Mouse (Mus musculus) kidney, embryonic 16.5 days (tissue): ENCODE measurements around the gene Snx13. TPM values are rescaled to one million over a fixed set of nuclear protein-coding genes. Genes with fewer than 3 reads are reported as not detected.

ENCODE experiments used
- ATAC-seq: fragments of 200-750 bp; cut with Nextera tagmentation; 2 replicates; pipeline ENCODE4 v1.8.0; 2017; ENCODE audit warnings: moderate TSS enrichment; ENCODE audit not compliant: low FRiP score, low TSS enrichment
- H3K27ac ChIP-seq: fragments of 300-500 bp; sonication (generic); 2 replicates; pipeline ENCODE4 v1.5.1; 2014; ENCODE audit warnings: low read length
- H3K27me3 ChIP-seq: fragments of 300-500 bp; sonication (generic); 2 replicates; pipeline ENCODE4 v1.6.1; 2014; ENCODE audit warnings: low read length, control low read depth, mixed read lengths; ENCODE audit not compliant: insufficient read depth
- H3K36me3 ChIP-seq: fragments of 300-500 bp; sonication (generic); 2 replicates; pipeline ENCODE4 v1.6.1; 2014; ENCODE audit warnings: low read length, control low read depth, mixed read lengths; ENCODE audit not compliant: insufficient read depth
- H3K4me1 ChIP-seq: fragments of 300-500 bp; sonication (generic); 2 replicates; pipeline ENCODE4 v1.6.1; 2014; ENCODE audit warnings: low read length, control low read depth, mixed read lengths; ENCODE audit not compliant: insufficient read depth
- H3K4me2 ChIP-seq: fragments of 300-500 bp; sonication (generic); replicated peaks from 2 replicates; pipeline ENCODE4 v1.6.1; 2014; ENCODE audit warnings: low read depth, low read length
- H3K4me3 ChIP-seq: fragments of 300-500 bp; sonication (generic); 2 replicates; pipeline ENCODE4 v1.5.1; 2014; ENCODE audit warnings: mild to moderate bottlenecking, low read length
- H3K9ac ChIP-seq: fragments of 300-500 bp; sonication (generic); replicated peaks from 2 replicates; pipeline ENCODE4 v1.6.1; 2014; ENCODE audit warnings: low read length
- H3K9me3 ChIP-seq: fragments of 300-500 bp; sonication (generic); 2 replicates; pipeline ENCODE4 v1.6.1; 2016; ENCODE audit warnings: low read length, control low read depth
- WGBS: fragments of 180-500 bp; shearing (Covaris S2); extraction: QIAGEN DNeasy Blood & Tissue Kit; methylation state at CpG from one replicate; pipeline ENCODE4 v1.1.7; 2014; 5-methylcytosine and 5-hydroxymethylcytosine counted together
- polyA plus RNA-seq: library from polyadenylated mRNA; unstranded; fragments of >200 nt; fragmentation: Nextera tagmentation; extraction: Ambion mirVana; gene quantifications from 2 replicates; pipeline ENCODE4 v1.2.1, GENCODE M21; 2015

The Snx13 gene
- polyA plus RNA-seq, 1 experiment from 2014 or later = 27.0 TPM

GRCm38 (mm10) chr12:35041964-35042363 lies 5.0 kb upstream of the Snx13 start:
- ATAC-seq = no peak
- Histone ChIP-seq H3K4me2 (no peak overlapping the region), H3K36me3 (no peaks in the 10 kb centered on the region), H3K4me1 (no peaks in the 10 kb centered on the region), H3K9me3 (no peaks in the 10 kb centered on the region), H3K27me3 (no peaks in the 10 kb centered on the region), H3K27ac (no peak overlapping the region), H3K9ac (no peak overlapping the region), H3K4me3 (no peak overlapping the region)
- WGBS = 74% methylated on average over 8 of the region's 8 CpGs

DNA sequence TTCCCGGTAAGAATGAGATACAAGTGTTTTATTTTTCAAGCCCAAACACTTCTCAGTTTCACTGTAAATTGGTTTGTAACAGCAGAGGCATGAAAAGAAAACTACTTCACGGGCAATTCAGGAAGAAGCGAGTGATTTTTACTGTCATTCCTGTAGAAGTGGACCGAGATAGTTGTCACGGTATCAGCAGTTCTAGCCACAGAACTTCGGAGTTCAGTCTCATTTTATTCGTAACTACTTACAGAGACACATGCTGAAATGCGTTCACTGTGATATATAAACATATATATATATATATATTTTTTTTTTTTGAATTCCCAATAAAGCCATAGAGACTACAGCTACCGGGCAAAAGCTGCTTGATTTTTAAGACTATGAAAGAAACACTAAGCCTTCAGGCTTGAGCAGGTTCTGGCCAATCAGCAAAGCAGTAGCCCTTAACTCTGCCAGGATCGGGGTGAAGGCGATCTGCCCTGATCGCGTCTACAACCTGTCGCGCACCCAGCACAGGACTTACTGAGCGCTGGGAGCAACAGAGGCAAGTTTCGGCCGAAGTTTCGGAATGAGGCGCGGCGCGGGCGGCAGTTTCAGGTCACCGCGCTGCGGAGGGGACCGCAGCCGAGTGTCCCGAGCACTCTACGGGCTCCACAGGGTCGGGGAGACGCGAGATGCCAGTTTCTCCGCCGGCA lies 532 bp upstream of the Snx13 start:
- Histone ChIP-seq H3K4me2 (peak overlapping the region; percentile 72), H3K9ac (peak overlapping the region; percentile 96), H3K4me3 (peak overlapping the region; percentile 96), H3K36me3 (no peaks in the 10 kb centered on the region), H3K9me3 (no peaks in the 10 kb centered on the region), H3K4me1 (peaks cover 14% of the 10 kb centered on the region), H3K27ac (peak overlapping the region; percentile 93), H3K27me3 (no peaks in the 10 kb centered on the region)
- under 1% methylated on average over 36 of the region's 36 CpGs for WGBS
- ATAC-seq = peak; percentile 87

- Histone ChIP-seq H3K9ac (peak overlapping the region; percentile 96), H3K27me3 (no peaks in the 10 kb centered on the region), H3K4me3 (peak overlapping the region; percentile 96), H3K36me3 (no peaks in the 10 kb centered on the region), H3K4me2 (peak overlapping the region; percentile 64), H3K27ac (peak overlapping the region; percentile 93), H3K4me1 (peaks cover 17% of the 10 kb centered on the region), H3K9me3 (no peaks in the 10 kb centered on the region)
- ATAC-seq = peak; percentile 55
- under 1% methylated on average over 62 of the region's 65 CpGs for WGBS
Measured at GRCm38 (mm10) chr12:35047320-35048225, 587 bp downstream of the Snx13 start.

GRCm38 (mm10) chr12:35048891-35049290 lies 1.9 kb downstream of the Snx13 start:
- H3K27ac ChIP-seq = no peak overlapping the region
- no peak for ATAC-seq
- H3K4me2 ChIP-seq = no peak overlapping the region
- no peak overlapping the region for H3K4me3 ChIP-seq
- H3K9me3 ChIP-seq = no peaks in the 10 kb centered on the region
- H3K4me1 ChIP-seq = peaks cover 17% of the 10 kb centered on the region
- 81% methylated on average over 3 of the region's 3 CpGs for WGBS
- no peaks in the 10 kb centered on the region for H3K27me3 ChIP-seq
- H3K36me3 ChIP-seq = no peaks in the 10 kb centered on the region
- H3K9ac ChIP-seq = no peak overlapping the region

- Histone ChIP-seq H3K9ac (no peak overlapping the region; the same call in 1 of the 2 replicates), H3K4me3 (no peak overlapping the region), H3K4me1 (peaks cover 17% of the 10 kb centered on the region), H3K9me3 (no peaks in the 10 kb centered on the region), H3K27me3 (no peaks in the 10 kb centered on the region), H3K4me2 (no peak overlapping the region), H3K27ac (no peak overlapping the region), H3K36me3 (no peaks in the 10 kb centered on the region)
- no peak for ATAC-seq
- 80% methylated on average over 3 of the region's 3 CpGs for WGBS
Measured at GRCm38 (mm10) chr12:35050501-35050900, 3.5 kb downstream of the Snx13 start.

DNA sequence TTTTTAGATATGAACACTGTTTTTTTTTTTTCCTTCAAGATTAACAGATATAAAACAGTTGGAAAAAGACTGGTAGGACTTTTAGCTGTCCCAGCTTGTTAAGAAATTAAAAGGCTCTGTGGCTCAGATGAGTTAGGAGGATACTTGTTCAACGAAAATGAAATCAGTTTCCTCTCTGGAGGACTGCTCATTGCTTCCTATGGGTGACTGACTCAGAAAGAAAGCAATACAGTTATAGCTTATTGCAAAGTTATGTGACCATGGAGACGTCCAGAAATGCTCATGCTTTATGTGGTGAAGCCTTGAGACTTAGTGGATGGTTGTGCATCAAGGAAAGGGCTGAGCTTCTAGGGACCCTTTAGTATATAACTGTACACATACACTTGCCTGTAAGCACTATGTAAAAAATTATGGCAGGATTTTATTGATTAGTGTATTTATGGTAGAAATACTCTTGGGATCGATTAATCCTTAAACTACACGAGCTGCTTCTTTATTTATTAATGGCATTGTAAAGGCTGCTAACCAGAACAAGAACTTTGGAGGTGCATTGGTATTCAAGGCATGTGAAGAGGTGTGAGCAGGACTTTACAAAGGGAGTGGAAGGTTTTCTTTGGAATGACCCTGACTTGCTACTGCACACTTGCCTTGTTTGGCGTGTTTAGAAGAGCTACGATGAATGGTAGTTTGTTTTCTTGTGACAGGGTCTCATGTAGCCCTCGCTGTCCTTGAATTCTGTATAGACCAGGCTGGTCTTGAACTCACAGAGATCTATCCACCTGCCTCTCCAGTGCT lies 4.2 kb downstream of the Snx13 start:
- no peaks in the 10 kb centered on the region for H3K9me3 ChIP-seq
- H3K27me3 ChIP-seq = no peaks in the 10 kb centered on the region
- H3K27ac ChIP-seq = no peak overlapping the region
- 68% methylated on average over 7 of the region's 7 CpGs for WGBS
- no peak overlapping the region for H3K4me2 ChIP-seq
- H3K9ac ChIP-seq = no peak overlapping the region
- ATAC-seq = no peak
- H3K4me3 ChIP-seq = no peak overlapping the region
- H3K36me3 ChIP-seq = no peaks in the 10 kb centered on the region
- H3K4me1 ChIP-seq = peaks cover 17% of the 10 kb centered on the region

DNA sequence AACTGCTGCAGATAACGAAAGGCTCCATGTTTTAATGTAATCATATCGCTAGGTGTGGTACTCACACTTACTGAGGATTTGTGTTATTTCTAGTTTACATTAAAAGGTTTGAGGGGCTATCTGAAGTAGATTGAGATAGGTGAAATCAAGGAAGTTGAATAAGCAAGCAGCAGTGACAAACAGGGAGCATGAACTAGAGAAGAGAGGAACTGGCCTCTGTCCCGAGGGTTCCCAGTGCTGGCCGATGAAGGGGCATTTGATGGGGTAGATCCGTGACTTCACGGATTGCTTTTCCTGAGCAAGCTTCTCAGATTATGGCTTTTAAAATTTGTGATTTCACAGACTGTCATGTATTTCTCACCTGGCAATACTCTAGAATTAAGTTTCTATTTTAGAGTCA lies 7.4 kb downstream of the Snx13 start:
- 83% methylated on average over 6 of the region's 6 CpGs for WGBS
- no peak overlapping the region for H3K9ac ChIP-seq

DNA sequence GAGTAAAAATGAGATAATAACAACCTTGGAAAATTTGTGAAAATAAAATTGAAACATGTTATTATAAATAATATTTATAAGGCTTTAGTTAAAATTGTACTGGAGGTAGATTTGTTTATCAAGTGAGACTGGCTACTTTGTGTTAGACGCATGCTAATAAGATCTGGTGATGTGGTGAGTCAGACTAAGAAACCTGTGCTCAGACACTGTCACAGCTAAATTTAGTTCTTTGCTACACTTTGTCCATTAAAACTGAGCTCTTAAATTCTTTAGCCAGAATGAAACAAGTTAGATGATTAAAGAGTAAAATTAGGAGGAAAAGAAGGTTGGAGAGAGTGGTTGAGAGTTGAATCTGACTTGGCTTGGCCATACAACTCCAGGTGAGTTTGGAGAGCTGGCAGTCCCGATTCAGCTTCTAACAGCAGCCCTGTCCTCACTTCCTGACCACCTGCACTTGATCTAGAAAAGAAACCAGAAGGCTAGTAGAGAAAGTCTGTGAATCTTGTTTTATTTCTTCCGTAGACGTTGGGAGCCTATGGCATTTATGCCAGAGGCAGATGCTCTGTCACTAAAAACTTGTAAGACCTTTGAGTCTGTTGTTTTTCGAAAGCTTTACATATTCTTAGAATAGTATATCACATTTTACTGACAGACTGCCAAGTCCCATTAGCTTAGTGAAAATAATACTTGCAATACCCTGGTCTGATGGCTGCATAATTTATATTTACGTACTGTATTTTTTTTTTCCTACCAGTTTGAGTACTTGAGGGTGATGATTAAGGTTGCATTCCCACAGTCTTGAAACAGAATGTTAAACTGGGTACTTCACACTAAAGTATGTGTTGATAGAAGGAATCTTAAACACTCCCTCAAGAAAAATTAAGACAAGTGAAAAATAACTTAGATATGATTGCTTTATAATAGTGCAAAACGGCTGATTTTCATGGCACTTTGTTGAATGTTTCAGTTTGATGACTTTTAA lies 8.4 kb downstream of the Snx13 start:
- no peaks in the 10 kb centered on the region for H3K27me3 ChIP-seq
- 0 out of 2 replicates have a peak, but pooled peaks cover 9% of the 10 kb centered on the region for H3K36me3 ChIP-seq
- H3K9ac ChIP-seq = no peak overlapping the region
- H3K9me3 ChIP-seq = peaks cover 5% of the 10 kb centered on the region; the same call in 1 of the 2 replicates
- no peak overlapping the region for H3K4me2 ChIP-seq
- no peak overlapping the region for H3K4me3 ChIP-seq
- no peak for ATAC-seq
- 78% methylated on average over 7 of the region's 7 CpGs for WGBS
- H3K27ac ChIP-seq = no peak overlapping the region
- 0 out of 2 replicates have a peak, but pooled peaks cover 7% of the 10 kb centered on the region for H3K4me1 ChIP-seq

More for the DNA sequence above, 7.4 kb downstream of the Snx13 start:
- Histone ChIP-seq H3K27me3 (no peaks in the 10 kb centered on the region), H3K27ac (no peak overlapping the region), H3K4me2 (no peak overlapping the region), H3K36me3 (0 out of 2 replicates have a peak, but pooled peaks cover 9% of the 10 kb centered on the region), H3K4me1 (0 out of 2 replicates have a peak, but pooled peaks cover 7% of the 10 kb centered on the region), H3K9me3 (peaks cover 5% of the 10 kb centered on the region; the same call in 1 of the 2 replicates), H3K4me3 (no peak overlapping the region)
- ATAC-seq = no peak
